Mouse (Mus musculus) spleen, adult 2 months (tissue): ENCODE data around the gene Gm20388. TPM values are rescaled to one million over a fixed set of nuclear protein-coding genes. Genes with fewer than 3 reads are reported as not detected.

ENCODE experiments used
- DNase-seq, 2 experiments: peaks; one replicate each; pipeline versions ENCODE4 v3.0.0 to v3.0.0-alpha.2; 2012 to 2021; ENCODE audit warnings: low spot score in 2 of 2, low read depth in 1 of 2
- H3K27ac ChIP-seq: fragments of 200-500 bp; 2 replicates; pipeline ENCODE4 v1.5.1; 2012; ENCODE audit warnings: low read length, inconsistent platforms; ENCODE audit not compliant: insufficient read depth
- H3K27me3 ChIP-seq: fragments of 200-500 bp; 2 replicates; pipeline ENCODE4 v1.6.1; 2012; ENCODE audit warnings: mild to moderate bottlenecking, moderate library complexity, low read length, inconsistent platforms; ENCODE audit not compliant: control insufficient read depth, insufficient read depth
- H3K36me3 ChIP-seq: fragments of 200-500 bp; 2 replicates; pipeline ENCODE4 v1.6.1; 2012; ENCODE audit warnings: mild to moderate bottlenecking, low read length, inconsistent platforms; ENCODE audit not compliant: control insufficient read depth, insufficient read depth
- H3K4me1 ChIP-seq: fragments of 200-500 bp; 2 replicates; pipeline ENCODE4 v1.6.1; 2011; ENCODE audit warnings: inconsistent platforms; ENCODE audit not compliant: control insufficient read depth, insufficient read depth, insufficient read length
- H3K4me3 ChIP-seq: fragments of 200-500 bp; 2 replicates; pipeline ENCODE4 v1.5.1; 2011; ENCODE audit warnings: mild to moderate bottlenecking, inconsistent platforms; ENCODE audit not compliant: insufficient read depth, insufficient read length; ENCODE audit errors: extremely low read depth
- CTCF ChIP-seq: fragments of 200-500 bp; IDR thresholded peaks from 2 replicates; pipeline ENCODE4 v1.5.1; 2011; ENCODE audit warnings: mild to moderate bottlenecking, inconsistent platforms; ENCODE audit not compliant: insufficient read depth, insufficient read length, insufficient replicate concordance; ENCODE audit errors: extremely low read depth
- POLR2A ChIP-seq: fragments of 200-500 bp; IDR thresholded peaks from 2 replicates; pipeline ENCODE4 v1.6.1; 2011; ENCODE audit warnings: low read depth, low read length, inconsistent platforms
- WGBS: fragments of 180-500 bp; shearing (Covaris S2); methylation state at CpG from one replicate; pipeline ENCODE4 v1.1.7; 2018; 5-methylcytosine and 5-hydroxymethylcytosine counted together
- polyA plus RNA-seq: library from polyadenylated mRNA; depleted of rRNA; stranded (reverse); fragments of >200 nt; gene quantifications from 2 replicates; pipeline ENCODE4 v1.2.3, GENCODE M21; 2012

Gene Gm20388
- polyA plus RNA-seq, 1 experiment = 26.1 TPM

DNA sequence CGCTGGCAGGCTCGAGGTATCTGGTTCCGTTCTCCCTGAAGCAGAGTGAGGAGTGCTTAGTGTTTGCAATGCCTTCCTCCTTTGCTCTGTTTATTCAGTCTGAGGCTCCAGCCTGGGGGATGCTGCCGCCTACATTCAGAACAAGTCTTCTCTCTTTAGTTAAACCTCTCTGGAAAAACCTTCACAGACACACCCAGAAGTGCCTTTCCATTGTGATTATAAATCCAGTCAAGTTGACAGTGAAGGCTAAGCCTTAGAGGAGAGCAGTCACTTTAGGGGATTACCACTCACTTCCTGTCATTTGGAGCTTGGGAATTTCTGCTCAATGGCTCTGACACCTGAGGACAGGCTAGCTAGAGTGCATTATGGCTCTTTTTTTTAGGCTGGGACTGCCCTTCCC, 3777.2 kb downstream of the Gm20388 start:
- Histone ChIP-seq H3K4me3 (no peak overlapping the region), H3K27me3 (no peaks in the 10 kb centered on the region), H3K4me1 (no peaks in the 10 kb centered on the region), H3K36me3 (no peaks in the 10 kb centered on the region), H3K27ac (no peak overlapping the region)
- no peak for TF ChIP-seq CTCF
- no peak for DNase-seq
- 68% methylated on average over 4 of the region's 4 CpGs for WGBS

GRCm38 (mm10) chr8:123692165-123692962, 3781.7 kb downstream of the Gm20388 start:
- H3K27me3 ChIP-seq = no peaks in the 10 kb centered on the region
- TF ChIP-seq POLR2A (no peak), CTCF (no peak)

DNA sequence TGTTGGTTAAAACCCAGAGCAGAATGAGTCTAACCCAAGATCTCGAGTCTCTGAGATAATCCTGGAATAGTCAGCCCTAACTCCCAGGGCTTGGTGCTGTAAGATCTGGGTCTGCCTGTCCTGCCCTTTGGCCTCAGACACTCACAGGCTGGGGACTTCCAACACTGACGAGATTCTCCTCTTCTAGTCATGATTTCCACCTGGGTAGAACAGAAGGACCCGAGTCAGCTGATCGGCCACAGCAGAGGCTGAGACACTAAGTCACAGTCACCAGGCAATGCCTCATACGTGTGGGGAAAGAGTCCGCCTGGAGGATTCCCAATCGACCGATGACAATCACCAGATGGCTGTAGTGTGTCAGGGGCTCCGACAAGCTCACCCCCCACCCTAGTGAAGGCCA, 3785.5 kb downstream of the Gm20388 start:
- Histone ChIP-seq H3K36me3 (no peaks in the 10 kb centered on the region), H3K27me3 (no peaks in the 10 kb centered on the region), H3K4me1 (no peaks in the 10 kb centered on the region), H3K27ac (no peak overlapping the region), H3K4me3 (no peak overlapping the region)
- TF ChIP-seq CTCF = no peak
- TF ChIP-seq POLR2A = no peak
- DNase-seq = no peak
- 77% methylated on average over 9 of the region's 9 CpGs for whole genome bisulfite sequencing

More at GRCm38 (mm10) chr8:123692165-123692962, 3781.7 kb downstream of the Gm20388 start:
- WGBS = 79% methylated on average over 10 of the region's 10 CpGs
- no peak for DNase-seq
- no peak overlapping the region for H3K27ac ChIP-seq
- no peaks in the 10 kb centered on the region for H3K36me3 ChIP-seq
- H3K4me3 ChIP-seq = no peak overlapping the region
- H3K4me1 ChIP-seq = no peaks in the 10 kb centered on the region

DNA sequence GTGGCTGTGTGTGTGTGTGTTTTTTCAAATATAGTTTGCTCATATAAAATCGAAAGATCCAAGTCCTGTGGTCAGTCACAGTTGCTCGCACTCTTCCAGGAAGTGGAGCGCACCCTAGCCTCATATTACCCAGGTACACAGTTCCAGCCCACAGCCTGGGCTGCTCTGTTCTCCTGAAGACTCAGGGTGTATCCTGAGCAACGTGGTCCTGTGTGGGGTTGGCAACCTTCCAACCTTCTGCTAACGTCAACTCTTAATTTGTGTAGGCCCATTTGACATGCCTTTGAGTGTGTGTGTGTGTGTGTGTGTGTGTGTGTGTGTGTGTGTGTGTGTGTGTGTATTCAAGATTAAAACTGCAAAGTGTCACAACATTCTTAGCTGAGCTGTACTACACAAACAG, 3786.7 kb downstream of the Gm20388 start:
- 37% methylated on average over 5 of the region's 5 CpGs for WGBS
- H3K36me3 ChIP-seq = no peaks in the 10 kb centered on the region

DNA sequence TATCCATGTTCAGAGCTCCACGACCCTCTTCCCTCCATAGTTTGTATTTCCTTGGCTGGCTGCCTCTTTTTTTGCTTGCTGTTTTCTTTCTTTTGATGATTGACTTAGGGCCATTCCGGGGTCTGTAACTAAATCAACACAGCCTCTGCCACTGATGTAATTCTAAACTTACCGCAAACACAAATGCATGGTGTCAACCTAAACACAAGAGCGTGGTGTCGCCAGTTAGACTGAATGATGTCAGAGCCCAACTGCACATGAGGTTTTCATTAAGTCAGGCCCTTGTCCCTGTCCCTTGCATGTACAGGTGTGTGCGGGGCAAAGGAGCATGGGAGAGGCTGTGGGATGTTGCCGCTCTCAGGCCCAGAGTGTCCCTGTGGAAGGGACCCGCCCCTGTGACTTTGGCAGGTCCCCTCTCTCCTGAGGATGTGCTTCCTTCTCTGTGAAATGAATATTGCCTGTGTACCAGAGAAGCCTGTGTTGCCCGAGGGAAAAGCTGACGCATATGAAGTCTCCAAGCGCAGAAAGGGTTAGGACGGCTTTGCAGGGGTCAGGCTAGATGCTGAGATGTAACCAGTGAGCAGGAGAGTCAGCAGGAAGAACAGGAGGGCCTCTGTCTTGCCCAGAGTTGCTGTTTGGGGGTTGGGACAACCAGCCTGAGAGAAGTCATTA, 3789.9 kb downstream of the Gm20388 start:
- WGBS = 83% methylated on average over 12 of the region's 12 CpGs
- Histone ChIP-seq H3K27ac (no peak overlapping the region), H3K36me3 (no peaks in the 10 kb centered on the region), H3K4me1 (no peaks in the 10 kb centered on the region), H3K27me3 (no peaks in the 10 kb centered on the region), H3K4me3 (no peak overlapping the region)
- no peak for DNase-seq
- no peak for TF ChIP-seq CTCF
- no peak for TF ChIP-seq POLR2A

More for the DNA sequence above, 3786.7 kb downstream of the Gm20388 start:
- H3K27me3 ChIP-seq = no peaks in the 10 kb centered on the region
- H3K4me3 ChIP-seq = no peak overlapping the region
- TF ChIP-seq CTCF = no peak
- no peak for TF ChIP-seq POLR2A
- DNase-seq = no peak
- no peak overlapping the region for H3K27ac ChIP-seq
- H3K4me1 ChIP-seq = no peaks in the 10 kb centered on the region

DNA sequence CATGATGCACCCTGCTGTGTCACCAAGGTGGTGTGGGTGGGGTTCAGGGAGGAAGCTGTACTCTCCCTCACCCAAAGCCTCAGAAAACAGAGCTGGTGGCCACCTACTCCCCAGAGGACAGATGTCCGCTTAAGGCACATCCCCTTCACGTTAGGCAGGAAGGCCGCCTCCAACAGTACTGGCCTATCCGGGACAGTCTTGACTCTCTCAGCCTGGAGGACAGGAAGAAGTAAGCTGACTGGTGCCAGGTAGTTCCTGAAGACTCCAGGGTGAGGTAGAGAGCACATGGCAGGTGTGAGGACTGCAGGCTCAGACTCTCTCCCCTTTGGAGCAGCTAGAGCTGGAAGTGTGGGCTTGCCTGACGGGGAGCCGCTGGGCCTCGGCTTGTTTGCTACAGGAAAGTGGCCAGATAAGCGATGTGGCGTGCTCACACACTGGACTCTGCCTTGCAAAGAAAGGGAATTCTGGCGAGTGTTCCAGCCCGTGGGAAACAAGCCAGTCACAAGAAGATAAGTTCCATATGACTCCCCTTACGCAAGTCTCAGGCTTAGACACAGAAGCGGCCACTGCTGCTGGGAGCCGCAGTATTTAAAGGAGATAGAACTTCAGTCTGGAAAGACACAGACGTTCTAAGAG, 3791.4 kb downstream of the Gm20388 start:
- TF ChIP-seq CTCF (no peak), POLR2A (no peak)
- DNase-seq = no peak
- Histone ChIP-seq H3K27ac (no peak overlapping the region), H3K4me1 (no peaks in the 10 kb centered on the region), H3K27me3 (no peaks in the 10 kb centered on the region), H3K4me3 (no peak overlapping the region), H3K36me3 (no peaks in the 10 kb centered on the region)
- WGBS = 81% methylated on average over 15 of the region's 15 CpGs
